Mouse (Mus musculus) thymus, adult 2 months (tissue): ENCODE data around the gene Sdk2.

Source experiments
- CTCF ChIP-seq: fragments of 200-500 bp; IDR thresholded peaks from 2 replicates; pipeline ENCODE4 v1.5.1; 2012; ENCODE audit warnings: mild to moderate bottlenecking, control low read depth, low read length, moderate library complexity, borderline replicate concordance; ENCODE audit not compliant: control insufficient read depth, poor library complexity, insufficient read depth; ENCODE audit errors: extremely low read depth
- POLR2A ChIP-seq: fragments of 200-500 bp; IDR thresholded peaks from 2 replicates; pipeline ENCODE4 v1.6.1; 2012; ENCODE audit warnings: mild to moderate bottlenecking, low read length, control low read depth, moderate library complexity; ENCODE audit not compliant: control insufficient read depth, poor library complexity, insufficient read depth; ENCODE audit errors: extremely low read depth

DNA sequence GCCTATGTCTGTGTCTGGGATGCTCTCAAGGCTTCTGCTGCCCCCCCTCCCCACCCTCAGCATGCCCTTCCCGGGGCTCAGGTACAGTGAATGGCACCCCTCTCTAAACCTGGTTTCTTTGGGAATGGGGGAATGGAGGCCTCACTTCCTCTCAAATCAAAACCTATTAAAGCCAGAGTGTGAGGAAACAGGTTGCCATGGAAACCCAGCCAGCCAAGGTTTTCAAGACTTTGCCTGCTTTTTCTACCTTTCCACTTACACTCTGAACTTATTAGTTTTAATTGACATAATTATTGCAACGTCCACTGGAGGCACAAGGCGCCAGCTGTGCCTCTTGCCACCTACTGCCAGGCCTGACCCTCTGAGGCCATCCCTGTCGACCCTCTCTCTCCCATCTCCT lies 135.1 kb downstream of the Sdk2 start:
- no peak for TF ChIP-seq CTCF
- TF ChIP-seq POLR2A = no peak
